Mouse (Mus musculus): ENCODE data around the gene Siglecf.

GRCm38 (mm10) chr7:43326223-43326780, 24.8 kb upstream of the Siglecf start:
- TF ChIP-seq POLR2A (IDR thresholded peaks at IDR 0.05; ENCODE audit: low read depth, low read length) (no peak), CTCF (conservative IDR thresholded peaks at IDR 0.05; ENCODE audit: insufficient read depth, insufficient read length, low read depth, low read length) (no peak)
